Mouse (Mus musculus) bone marrow macrophage, adult 2 months (primary cell): ENCODE measurements around the gene Fzd7.

Experiments
- CTCF ChIP-seq: IDR thresholded peaks from 2 replicates; pipeline ENCODE4 v1.5.1; 2012; ENCODE audit warnings: low read depth, mild to moderate bottlenecking, low read length, moderate library complexity
- POLR2A ChIP-seq: IDR thresholded peaks from 2 replicates; pipeline ENCODE4 v1.6.1; 2012; ENCODE audit warnings: mild to moderate bottlenecking, low read depth, low read length, borderline replicate concordance

- no peak for TF ChIP-seq POLR2A
- TF ChIP-seq CTCF, result no peak
Measured at GRCm38 (mm10) chr1:59475618-59476017, 6.6 kb upstream of the Fzd7 start.
